Mouse (Mus musculus): Measurements from ENCODE around the gene Kdm2b.

- TF ChIP-seq USF1 (IDR thresholded peaks at IDR 0.05; ENCODE audit: low read depth) (no peak), TCF12 (IDR thresholded peaks at IDR 0.05; ENCODE audit: insufficient read depth, poor library complexity, severe bottlenecking) (no peak), CEBPB (IDR thresholded peaks at IDR 0.05; ENCODE audit: insufficient read depth, poor library complexity, severe bottlenecking) (no peak), MYOD1 (IDR thresholded peaks at IDR 0.05; ENCODE audit: control insufficient read depth in 1 of 3, insufficient read length in 2 of 3, low read depth in 2 of 3) (no peak), POLR2A (IDR thresholded peaks at IDR 0.05; ENCODE audit: insufficient read length, low read depth) (no peak)
These were observed 126.6 kb downstream of the Kdm2b start for GRCm38 (mm10) chr5:122863053-122863452.
